Mouse (Mus musculus) adrenal gland, adult 18-20 months (tissue): ENCODE measurements around the gene Tmem116. TPM values are rescaled to one million over a fixed set of nuclear protein-coding genes. Genes with fewer than 3 reads are reported as not detected.

Source experiments
- DNase-seq, 2 experiments: peaks; one replicate each; pipeline ENCODE4 v3.0.0; 2021 to 2022; ENCODE audit warnings: low spot score in 2 of 2
- long read RNA-seq, 2 experiments: library from polyadenylated mRNA; stranded (forward); transcript quantifications; one replicate each; pipeline ENCODE4 v2.0.0; 2021
- total RNA-seq, 2 experiments: library from RNA; stranded (reverse); gene quantifications; 1 replicate in 1 of 2; 2 replicates in 1 of 2; pipeline ENCODE4 v1.2.3; 2021

Tmem116 gene
- total RNA-seq, result 1 to 10 TPM; 2.1 to 2.3 TPM
- long read RNA-seq, experiment 1, partial matches to known transcripts, result 1 of 3 reads
- long read RNA-seq, experiment 1, other reads (novel, unspliced or antisense), result 2 of 3 reads
- long read RNA-seq, experiment 2, partial matches to known transcripts, result 0 of 6 reads
- long read RNA-seq, experiment 2, other reads (novel, unspliced or antisense), result 6 of 6 reads

- DNase-seq, result peak in 1 of 2 experiments; percentile 43
Observed at GRCm38 (mm10) chr5:121451644-121452025, at the start of gene Tmem116. Tmem116 (plus strand) TSS chr5:121451893.

DNA sequence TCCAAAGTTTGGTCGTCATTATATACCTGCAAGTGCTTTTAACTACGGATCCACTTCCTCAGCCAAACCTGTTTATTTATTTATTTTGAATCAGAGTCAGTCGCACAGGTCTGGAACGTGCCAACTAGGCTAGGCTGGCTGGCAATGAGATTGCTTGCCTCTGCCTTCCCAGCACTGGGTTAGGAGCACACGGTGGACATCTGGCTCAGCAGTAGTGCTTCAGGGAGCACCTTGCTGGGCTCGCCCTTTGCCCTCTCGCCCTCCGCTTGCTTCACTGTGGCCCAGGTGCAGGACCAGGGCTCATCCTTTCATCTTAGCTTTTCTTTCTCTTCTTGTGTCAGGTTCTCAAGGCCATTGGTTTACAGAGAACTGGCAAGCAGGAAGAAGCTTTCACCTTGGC is 43.8 kb upstream of the Tmem116 start:
- no peak for DNase-seq

GRCm38 (mm10) chr5:121410975-121411374 is 40.7 kb upstream of the Tmem116 start:
- DNase-seq, result no peak

DNA sequence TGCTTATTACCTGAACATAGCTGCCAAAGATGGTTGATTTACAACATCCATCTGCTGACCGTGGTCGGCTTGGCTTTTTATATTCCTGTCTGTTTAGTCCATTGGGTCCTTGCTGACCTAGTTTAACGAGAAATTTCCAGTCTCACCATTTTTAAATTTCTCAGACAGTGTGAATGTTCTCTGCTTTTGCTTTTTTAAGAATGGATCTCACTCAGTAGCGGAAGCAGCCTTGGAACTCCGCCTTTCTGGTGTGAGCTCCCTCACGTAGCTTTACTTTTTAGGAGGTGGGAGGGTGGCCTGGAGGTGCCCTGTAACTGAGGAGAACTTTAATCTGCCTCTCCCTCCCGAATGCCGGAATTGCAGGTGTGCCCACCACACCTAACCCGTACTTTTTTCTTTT is 31.0 kb upstream of the Tmem116 start:
- DNase-seq, result no peak

DNA sequence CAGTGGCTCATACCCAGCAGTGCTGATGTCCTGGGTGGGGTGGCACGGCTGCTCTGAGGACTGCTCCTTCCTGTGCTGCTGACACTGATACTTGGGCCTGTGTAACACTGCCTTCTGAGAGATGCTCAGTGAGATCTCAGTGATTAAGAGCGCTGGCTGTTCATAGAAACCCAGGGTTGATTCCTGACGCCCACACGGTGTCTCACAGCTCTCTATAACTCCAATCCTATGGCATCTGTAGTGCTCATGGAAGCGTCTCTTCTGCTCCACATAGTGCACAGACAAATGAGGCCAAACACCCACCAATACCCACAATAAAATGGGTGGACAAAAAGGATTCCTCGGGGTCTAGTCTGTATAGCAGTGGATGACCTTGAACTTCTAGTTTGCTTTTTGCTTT is 28.9 kb upstream of the Tmem116 start:
- DNase-seq, result no peak

DNA sequence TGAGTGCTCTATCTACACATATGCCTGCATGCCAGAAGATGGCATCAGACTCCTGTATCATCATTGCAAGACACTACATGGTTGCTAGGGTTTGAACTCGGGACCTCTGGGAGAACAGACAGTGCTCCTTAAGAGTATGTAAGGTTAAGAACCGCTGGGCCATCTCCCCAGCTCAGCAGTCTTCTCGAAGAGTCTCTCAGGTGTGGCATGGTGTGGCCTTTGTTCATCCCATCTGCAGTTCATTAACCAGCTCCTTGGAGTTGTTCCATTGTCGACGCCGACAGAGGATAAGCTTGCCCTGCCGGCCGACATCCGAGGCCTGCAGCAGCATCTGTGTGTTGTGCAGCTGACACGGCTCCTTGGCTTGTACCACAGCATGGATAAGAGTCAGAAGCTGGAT is 28.4 kb upstream of the Tmem116 start:
- no peak for DNase-seq

DNA sequence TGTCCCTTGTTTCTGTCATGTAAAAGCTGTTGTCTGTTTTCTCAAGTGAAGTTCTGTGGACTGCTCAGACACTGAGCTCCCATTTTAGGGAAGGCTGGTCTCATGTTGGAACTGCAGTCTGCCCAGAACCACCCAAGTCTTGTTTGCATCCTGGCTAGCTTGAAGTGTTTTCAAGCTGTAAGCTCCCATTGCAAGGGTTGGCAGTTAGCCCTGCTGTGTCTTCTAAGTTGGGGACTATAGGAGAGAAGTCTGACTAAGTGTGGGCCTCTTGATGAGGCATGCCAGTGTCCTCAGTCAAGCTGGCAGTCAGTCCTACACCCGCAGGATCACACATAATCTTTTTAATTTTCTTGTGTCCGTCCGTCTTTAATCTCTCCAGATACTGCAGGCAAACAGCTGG is 22.7 kb upstream of the Tmem116 start:
- DNase-seq, result no peak

GRCm38 (mm10) chr5:121438131-121438530 is 13.6 kb upstream of the Tmem116 start:
- DNase-seq, result peak; percentile 19 to 46

- no peak for DNase-seq
Observed at GRCm38 (mm10) chr5:121438756-121439155, 12.9 kb upstream of the Tmem116 start.

- DNase-seq, result no peak
Observed at GRCm38 (mm10) chr5:121443548-121443947, 8.1 kb upstream of the Tmem116 start.

DNA sequence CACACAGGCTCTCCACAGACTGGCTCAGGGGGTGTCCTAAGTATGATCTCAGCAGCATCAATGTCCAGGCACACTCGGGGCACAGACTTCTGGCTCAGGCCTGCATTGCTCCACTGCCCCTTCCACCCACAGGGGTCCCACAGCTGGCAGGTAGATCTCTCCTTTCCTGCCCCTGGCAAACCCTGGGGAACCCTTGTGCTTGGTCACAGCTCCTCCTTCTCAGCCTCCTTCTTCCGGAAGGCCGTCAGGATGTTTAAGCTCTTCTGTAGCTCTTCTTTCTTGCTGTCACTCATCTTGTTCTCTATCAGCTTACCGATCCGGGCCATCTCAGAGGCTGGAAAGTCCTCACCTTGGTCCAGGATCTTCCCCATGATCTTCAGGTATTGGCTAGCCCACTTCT is 6.8 kb upstream of the Tmem116 start:
- no peak for DNase-seq

- no peak for DNase-seq
Observed at GRCm38 (mm10) chr5:121448450-121448849, 3.2 kb upstream of the Tmem116 start.

DNA sequence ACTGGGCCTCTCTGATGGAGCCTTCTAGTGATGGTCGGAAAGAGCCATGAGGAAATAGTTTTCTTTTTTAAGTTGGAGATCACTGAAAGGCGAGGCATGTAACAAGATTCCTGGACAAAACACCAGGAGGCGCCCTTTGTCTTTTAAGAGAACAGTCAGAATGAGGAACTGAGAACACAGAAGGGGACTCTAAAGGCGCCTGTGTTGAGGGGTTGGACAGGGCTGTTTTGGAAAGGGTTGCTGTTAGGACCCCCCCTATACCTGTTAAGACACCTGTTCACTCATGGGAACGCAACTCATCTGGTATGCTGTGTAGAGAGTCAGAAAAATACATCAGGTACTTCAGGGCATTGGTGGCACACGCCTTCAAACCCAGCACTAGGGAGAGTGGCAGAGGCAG is 1.7 kb upstream of the Tmem116 start:
- DNase-seq, result peak; percentile 31 to 54

- DNase-seq, result no peak
Observed at GRCm38 (mm10) chr5:121450476-121450875, 1.2 kb upstream of the Tmem116 start.

GRCm38 (mm10) chr5:121451203-121451602 is 490 bp upstream of the Tmem116 start:
- no peak for DNase-seq

GRCm38 (mm10) chr5:121452026-121452869 is 555 bp downstream of the Tmem116 start, which contains the start of gene Erp29:
Erp29 (minus strand) TSS chr5:121452506.
- peak; percentile 99 to 100 for DNase-seq

GRCm38 (mm10) chr5:121452906-121453305 is 1.2 kb downstream of the Tmem116 start:
- DNase-seq, result no peak

- DNase-seq, result no peak
Observed at GRCm38 (mm10) chr5:121453743-121454502, 2.2 kb downstream of the Tmem116 start.

- DNase-seq, result no peak
Observed at GRCm38 (mm10) chr5:121454503-121454782, 2.8 kb downstream of the Tmem116 start.

- DNase-seq, result no peak
Observed at GRCm38 (mm10) chr5:121455510-121456265, 4.0 kb downstream of the Tmem116 start.
